Mouse (Mus musculus) embryonic fibroblast, embryonic 13.5 days (primary cell): ENCODE results near the gene Gm27029.

Source experiments
- CTCF ChIP-seq: IDR thresholded peaks from 2 replicates; pipeline ENCODE4 v1.5.1; 2011; ENCODE audit warnings: mild to moderate bottlenecking, control low read depth, low read length, moderate library complexity, borderline replicate concordance; ENCODE audit not compliant: insufficient read depth
- POLR2A ChIP-seq: IDR thresholded peaks from 2 replicates; pipeline ENCODE4 v1.6.1; 2011; ENCODE audit warnings: low read depth, mild to moderate bottlenecking, control low read depth, low read length, moderate library complexity

DNA sequence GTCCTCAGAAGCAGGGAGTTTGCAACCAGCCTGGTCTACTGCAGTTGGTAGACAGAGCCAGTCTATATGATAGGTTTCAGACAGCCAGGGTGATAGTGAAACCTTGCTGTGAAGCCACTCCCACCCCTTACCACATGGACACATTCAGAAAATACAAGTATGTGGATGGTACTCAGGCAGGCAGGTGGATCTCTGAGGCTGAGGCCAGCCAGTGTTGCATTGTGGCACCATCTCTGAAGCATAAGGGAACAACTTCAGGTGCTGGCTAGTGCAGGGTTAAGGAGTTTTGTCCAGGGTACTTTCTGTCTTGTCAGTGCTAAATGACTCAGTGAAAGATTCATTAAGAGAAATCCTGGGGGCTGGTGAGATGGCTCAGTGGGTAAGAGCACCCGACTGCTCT, 21.7 kb upstream of the Gm27029 start:
- TF ChIP-seq CTCF (no peak), POLR2A (peak; percentile 46; the same call in 1 of the 2 replicates)
